Mouse (Mus musculus) kidney, embryonic 16.5 days (tissue): Measurements from ENCODE around the gene Gtf3c5. TPM values are rescaled to one million over a fixed set of nuclear protein-coding genes. Genes with fewer than 3 reads are reported as not detected.
A peak's percentile ranks its signal among the peaks of the same experiment; 100 is the strongest.

Experiments
- ATAC-seq: fragments of 200-750 bp; cut with Nextera tagmentation; 2 replicates; pipeline ENCODE4 v1.8.0; 2017; ENCODE audit warnings: moderate TSS enrichment; ENCODE audit not compliant: low FRiP score, low TSS enrichment
- H3K27ac ChIP-seq: fragments of 300-500 bp; sonication (generic); 2 replicates; pipeline ENCODE4 v1.5.1; 2014; ENCODE audit warnings: low read length
- H3K27me3 ChIP-seq: fragments of 300-500 bp; sonication (generic); 2 replicates; pipeline ENCODE4 v1.6.1; 2014; ENCODE audit warnings: low read length, control low read depth, mixed read lengths; ENCODE audit not compliant: insufficient read depth
- H3K36me3 ChIP-seq: fragments of 300-500 bp; sonication (generic); 2 replicates; pipeline ENCODE4 v1.6.1; 2014; ENCODE audit warnings: low read length, control low read depth, mixed read lengths; ENCODE audit not compliant: insufficient read depth
- H3K4me1 ChIP-seq: fragments of 300-500 bp; sonication (generic); 2 replicates; pipeline ENCODE4 v1.6.1; 2014; ENCODE audit warnings: low read length, control low read depth, mixed read lengths; ENCODE audit not compliant: insufficient read depth
- H3K4me2 ChIP-seq: fragments of 300-500 bp; sonication (generic); replicated peaks from 2 replicates; pipeline ENCODE4 v1.6.1; 2014; ENCODE audit warnings: low read depth, low read length
- H3K4me3 ChIP-seq: fragments of 300-500 bp; sonication (generic); 2 replicates; pipeline ENCODE4 v1.5.1; 2014; ENCODE audit warnings: mild to moderate bottlenecking, low read length
- H3K9ac ChIP-seq: fragments of 300-500 bp; sonication (generic); replicated peaks from 2 replicates; pipeline ENCODE4 v1.6.1; 2014; ENCODE audit warnings: low read length
- H3K9me3 ChIP-seq: fragments of 300-500 bp; sonication (generic); 2 replicates; pipeline ENCODE4 v1.6.1; 2016; ENCODE audit warnings: low read length, control low read depth
- WGBS: fragments of 180-500 bp; shearing (Covaris S2); extraction: QIAGEN DNeasy Blood & Tissue Kit; methylation state at CpG from one replicate; pipeline ENCODE4 v1.1.7; 2014; 5-methylcytosine and 5-hydroxymethylcytosine counted together
- polyA plus RNA-seq: library from polyadenylated mRNA; unstranded; fragments of >200 nt; fragmentation: Nextera tagmentation; extraction: Ambion mirVana; gene quantifications from 2 replicates; pipeline ENCODE4 v1.2.1, GENCODE M21; 2015

Gtf3c5 gene
- polyA plus RNA-seq, 1 experiment from 2014 or later = 48.5 TPM

DNA sequence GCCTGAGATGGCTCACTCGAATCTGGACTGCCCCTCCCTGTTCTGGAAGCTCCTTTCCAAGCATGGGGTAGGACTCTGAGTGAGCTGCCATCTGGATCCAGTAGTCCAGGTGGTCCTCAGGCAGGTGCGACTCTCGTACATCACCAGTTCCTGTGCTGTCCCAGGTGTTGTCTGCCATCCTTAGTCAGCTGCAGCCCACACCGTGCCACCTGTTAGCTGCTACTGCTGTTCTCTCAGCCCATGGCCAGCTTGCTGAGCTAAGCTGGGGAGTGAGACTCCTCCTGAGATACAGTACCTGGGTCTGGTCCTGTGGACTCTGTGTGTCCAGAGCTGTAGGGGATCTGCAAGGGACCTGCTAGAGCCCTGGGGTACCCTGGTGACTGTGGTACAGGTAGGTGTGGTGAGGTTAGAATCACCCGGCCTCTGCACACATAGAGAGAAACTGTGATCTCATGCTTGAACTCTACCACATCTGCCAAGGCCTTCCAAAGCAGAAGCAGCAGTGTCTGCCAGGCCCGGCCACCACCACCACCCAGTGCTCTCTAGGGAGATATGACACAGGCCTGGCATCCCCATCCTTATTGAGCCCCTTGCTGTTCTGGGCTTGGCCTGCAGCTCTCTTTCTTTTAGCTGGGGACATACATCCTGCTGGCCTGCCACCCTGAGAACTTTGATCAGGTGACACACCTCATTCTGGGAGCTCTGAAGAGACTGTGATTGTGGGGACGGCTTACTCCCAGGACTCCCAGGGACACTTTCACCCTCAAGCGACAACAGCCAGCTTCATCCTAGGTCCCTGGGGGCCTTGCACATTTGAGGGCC is 45.3 kb downstream of the Gtf3c5 start:
- 84% methylated on average over 8 of the region's 8 CpGs for WGBS
- H3K27me3 ChIP-seq = no peaks in the 10 kb centered on the region
- no peak overlapping the region for H3K4me2 ChIP-seq
- ATAC-seq = no peak
- no peaks in the 10 kb centered on the region for H3K9me3 ChIP-seq
- H3K9ac ChIP-seq = no peak overlapping the region; the same call in 1 of the 2 replicates
- peaks cover 41% of the 10 kb centered on the region for H3K4me1 ChIP-seq
- peaks cover 13% of the 10 kb centered on the region for H3K36me3 ChIP-seq
- H3K4me3 ChIP-seq = no peak overlapping the region
- no peak overlapping the region; the same call in 1 of the 2 replicates for H3K27ac ChIP-seq

GRCm38 (mm10) chr2:28537634-28537920 is 46.0 kb downstream of the Gtf3c5 start:
- Histone ChIP-seq H3K4me2 (no peak overlapping the region), H3K4me1 (peaks cover 46% of the 10 kb centered on the region), H3K27ac (no peak overlapping the region), H3K4me3 (no peak overlapping the region), H3K27me3 (no peaks in the 10 kb centered on the region), H3K9ac (no peak overlapping the region), H3K36me3 (peaks cover 10% of the 10 kb centered on the region), H3K9me3 (no peaks in the 10 kb centered on the region)
- ATAC-seq = no peak
- WGBS = 52% methylated on average over 4 of the region's 4 CpGs

DNA sequence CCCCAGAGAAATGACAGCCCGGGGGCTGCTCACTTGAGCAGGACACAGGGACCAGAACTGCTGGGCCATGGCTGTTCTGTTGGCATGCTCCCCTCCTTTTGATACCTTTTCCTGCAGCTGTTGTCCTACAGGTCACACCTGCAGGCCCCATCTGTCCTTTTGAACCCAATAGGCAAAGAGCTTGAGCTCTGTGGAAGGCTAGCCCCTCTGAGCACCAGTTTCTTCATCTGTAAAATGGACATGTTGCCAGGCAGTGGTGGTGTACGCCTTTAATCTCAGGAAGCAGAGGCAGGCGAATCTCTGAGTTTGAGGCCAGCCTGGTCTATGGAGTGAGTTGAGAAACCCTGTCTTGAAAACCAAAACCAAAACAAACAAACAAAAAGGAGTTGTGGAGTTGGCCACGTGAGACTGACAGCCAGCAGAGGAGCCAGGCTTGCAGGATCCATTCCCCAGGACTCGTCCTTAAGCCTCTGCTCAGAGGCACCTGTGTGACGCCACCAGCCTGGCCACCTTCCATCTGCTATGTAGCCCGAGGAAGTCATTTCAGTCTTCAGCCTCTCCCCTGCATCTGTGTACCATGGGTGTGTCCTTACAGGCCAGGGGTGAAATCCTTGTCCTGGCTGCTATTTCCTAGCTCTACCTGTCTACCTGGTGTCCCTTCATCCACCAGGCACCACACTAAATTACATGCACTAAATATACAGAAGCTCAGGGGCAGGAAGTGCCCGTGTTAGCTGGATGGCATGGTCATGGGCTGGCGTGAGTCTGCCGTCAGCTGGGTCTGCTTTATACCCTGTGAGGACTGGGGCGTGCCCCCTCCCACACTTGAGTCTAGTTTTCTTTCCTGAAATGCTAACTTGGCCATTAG is 46.6 kb downstream of the Gtf3c5 start:
- Histone ChIP-seq H3K27me3 (no peaks in the 10 kb centered on the region), H3K4me3 (no peak overlapping the region), H3K27ac (peak overlapping the region; percentile 12; the same call in 1 of the 2 replicates), H3K9ac (no peak overlapping the region), H3K9me3 (no peaks in the 10 kb centered on the region), H3K4me2 (no peak overlapping the region), H3K36me3 (peaks cover 4% of the 10 kb centered on the region; the same call in 1 of the 2 replicates), H3K4me1 (peaks cover 50% of the 10 kb centered on the region)
- 77% methylated on average over 11 of the region's 11 CpGs for WGBS
- no peak for ATAC-seq

- no peak overlapping the region for H3K4me2 ChIP-seq
- no peak for ATAC-seq
These were observed 47.4 kb downstream of the Gtf3c5 start for GRCm38 (mm10) chr2:28536166-28536565.

GRCm38 (mm10) chr2:28535650-28536049 is 47.9 kb downstream of the Gtf3c5 start:
- Histone ChIP-seq H3K9ac (peak overlapping the region; percentile 12; the same call in 1 of the 2 replicates), H3K36me3 (no peaks in the 10 kb centered on the region), H3K27me3 (no peaks in the 10 kb centered on the region), H3K9me3 (no peaks in the 10 kb centered on the region), H3K4me2 (peak overlapping the region; percentile 71; the same call in 1 of the 2 replicates), H3K4me3 (no peak overlapping the region), H3K4me1 (peaks cover 51% of the 10 kb centered on the region), H3K27ac (no peak overlapping the region; the same call in 1 of the 2 replicates)
- ATAC-seq = no peak
- 31% methylated on average over 7 of the region's 7 CpGs for WGBS

More at GRCm38 (mm10) chr2:28536166-28536565, 47.4 kb downstream of the Gtf3c5 start:
- H3K9ac ChIP-seq = no peak overlapping the region; the same call in 1 of the 2 replicates
- H3K36me3 ChIP-seq = no peaks in the 10 kb centered on the region
- H3K4me3 ChIP-seq = no peak overlapping the region
- peaks cover 50% of the 10 kb centered on the region for H3K4me1 ChIP-seq
- H3K9me3 ChIP-seq = no peaks in the 10 kb centered on the region
- H3K27ac ChIP-seq = peak overlapping the region; percentile 12; the same call in 1 of the 2 replicates
- WGBS = 38% methylated on average over 4 of the region's 4 CpGs
- no peaks in the 10 kb centered on the region for H3K27me3 ChIP-seq

GRCm38 (mm10) chr2:28535263-28535540 is 48.3 kb downstream of the Gtf3c5 start:
- H3K27me3 ChIP-seq = no peaks in the 10 kb centered on the region
- H3K4me3 ChIP-seq = no peak overlapping the region
- no peaks in the 10 kb centered on the region for H3K9me3 ChIP-seq
- H3K27ac ChIP-seq = peak overlapping the region; percentile 78; the same call in 1 of the 2 replicates
- H3K4me2 ChIP-seq = peak overlapping the region; percentile 71
- peak overlapping the region; percentile 12; the same call in 1 of the 2 replicates for H3K9ac ChIP-seq
- no peaks in the 10 kb centered on the region for H3K36me3 ChIP-seq
- H3K4me1 ChIP-seq = peaks cover 53% of the 10 kb centered on the region
- no peak for ATAC-seq
- WGBS = 27% methylated on average over 4 of the region's 4 CpGs

DNA sequence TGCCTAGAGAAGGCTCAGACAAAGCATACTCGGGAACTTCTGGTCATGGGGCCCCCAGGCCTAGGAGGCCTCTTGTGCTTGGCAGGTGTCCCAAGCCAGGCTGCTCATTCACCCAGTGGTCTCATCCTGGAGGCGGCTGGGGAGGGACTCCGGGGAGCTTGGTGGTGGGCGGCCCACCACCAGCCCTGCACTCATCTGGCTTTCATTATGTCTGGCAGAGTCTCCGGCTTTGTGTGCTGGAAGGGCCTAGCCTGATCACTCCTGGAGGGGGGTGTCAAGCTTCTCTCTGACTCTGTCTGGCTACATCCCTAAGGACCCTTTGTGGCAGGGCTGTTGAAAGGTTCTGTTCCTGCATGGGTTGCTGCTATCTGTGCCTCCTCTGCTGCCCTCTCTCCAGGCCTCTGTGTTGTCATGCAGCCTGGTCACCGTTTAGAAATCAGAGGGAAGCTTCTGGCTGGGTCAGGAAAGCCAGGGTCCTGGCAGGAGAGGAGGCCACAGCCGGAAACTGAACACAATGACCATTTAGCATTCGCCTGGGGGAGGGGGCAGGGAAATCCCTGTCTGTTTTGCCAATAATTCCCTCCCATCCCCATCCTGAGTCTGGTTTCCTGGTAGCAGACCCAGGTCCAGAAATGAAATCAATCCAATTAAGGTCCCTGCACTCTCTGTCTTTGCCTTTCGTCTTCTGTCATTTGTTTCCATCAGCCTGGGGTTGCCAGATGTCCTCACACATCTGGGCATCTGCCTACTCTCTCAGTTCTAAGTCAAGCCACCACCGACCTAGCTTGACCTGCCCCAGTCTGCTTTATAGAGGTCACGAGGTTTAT is 48.9 kb downstream of the Gtf3c5 start:
- Histone ChIP-seq H3K4me3 (peak overlapping the region; percentile 58; the same call in 1 of the 2 replicates), H3K9ac (peak overlapping the region; percentile 74), H3K36me3 (no peaks in the 10 kb centered on the region), H3K27me3 (no peaks in the 10 kb centered on the region), H3K4me1 (peaks cover 52% of the 10 kb centered on the region), H3K4me2 (peak overlapping the region; percentile 71), H3K9me3 (no peaks in the 10 kb centered on the region), H3K27ac (peak overlapping the region; percentile 78)
- ATAC-seq = 0 out of 2 replicates have a peak, but pooled peaks have one; percentile 4
- 36% methylated on average over 11 of the region's 11 CpGs for WGBS

- H3K27me3 ChIP-seq = no peaks in the 10 kb centered on the region
- H3K4me3 ChIP-seq = peak overlapping the region; percentile 58
- peaks cover 45% of the 10 kb centered on the region for H3K4me1 ChIP-seq
- H3K36me3 ChIP-seq = no peaks in the 10 kb centered on the region
- H3K4me2 ChIP-seq = peak overlapping the region; percentile 71
- no peaks in the 10 kb centered on the region for H3K9me3 ChIP-seq
- H3K27ac ChIP-seq = peak overlapping the region; percentile 78
- 61% methylated on average over 7 of the region's 7 CpGs for WGBS
- peak overlapping the region; percentile 74 for H3K9ac ChIP-seq
- 0 out of 2 replicates have a peak, but pooled peaks have one; percentile 0 for ATAC-seq
These were observed 49.6 kb downstream of the Gtf3c5 start for GRCm38 (mm10) chr2:28533901-28534435.
